In the genomic region with DNA sequence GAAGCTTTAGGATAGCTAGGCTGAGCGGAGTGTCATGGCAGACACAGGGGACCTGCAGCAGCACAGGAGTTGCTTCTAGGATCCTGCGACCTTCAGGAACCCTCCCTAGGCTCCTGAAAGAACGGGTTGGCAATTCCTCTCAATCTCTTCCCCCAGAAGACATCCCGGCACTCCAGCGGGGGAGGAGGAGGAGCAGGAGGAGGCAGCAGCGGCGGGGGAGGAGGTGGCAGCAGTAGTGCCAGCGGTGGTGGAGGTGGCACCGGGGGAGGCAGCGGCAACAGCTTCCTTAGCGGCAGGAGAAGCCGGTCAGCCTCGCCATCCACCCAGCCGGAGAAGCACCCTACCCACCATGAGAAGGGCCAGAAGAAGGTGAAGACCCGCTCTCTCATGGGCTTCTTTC, we compare ENCODE assay signal across 8 mouse cellular contexts. TPM values are rescaled to one million over a fixed set of nuclear protein-coding genes. Genes with fewer than 3 reads are reported as not detected.
DNase-seq lines count a peak whose midpoint lies in the region; ATAC-seq and TF ChIP-seq lines count a peak whose summit lies in the region.

No protein-coding gene starts in this region.

- DNase-seq in cerebellum, adult 2 months: no peak
- DNase-seq in cerebellum, postnatal 25 days: no peak
- peak; percentile 59 for DNase-seq in kidney, postnatal 0 days (ENCODE audit: low spot score)
- DNase-seq in kidney, adult 18-20 months: no peak
- peak; percentile 51 for DNase-seq in brain, adult 2 months (ENCODE audit: low read depth, low spot score)
- DNase-seq in kidney, postnatal 4 days: peak; percentile 69 to 78
- DNase-seq in spleen, postnatal 4 days (ENCODE audit: low spot score in 2 of 2): no peak

- H3K4me3 ChIP-seq in cerebellum, adult 2 months (replicated peaks; ENCODE audit: insufficient read depth, low read depth, low read length): no peak overlapping the region
- no peak overlapping the region for H3K4me3 ChIP-seq in kidney, postnatal 0 days (replicated peaks; ENCODE audit: low read depth, low read length)

- H3K9ac ChIP-seq in kidney, postnatal 0 days (ENCODE audit: low read depth, low read length): no peak overlapping the region

- H3K4me2 ChIP-seq in kidney, postnatal 0 days (ENCODE audit: low read length): peak overlapping the region; percentile 7; the same call in 1 of the 2 replicates

- H3K27me3 ChIP-seq in cerebellum, adult 2 months (ENCODE audit: control insufficient read depth, insufficient read depth, low read length): no peaks in the 10 kb centered on the region
- H3K27me3 ChIP-seq in kidney, postnatal 0 days (ENCODE audit: insufficient read depth, low read length): no peaks in the 10 kb centered on the region

- WGBS in cerebellum, adult 2 months: 25% methylated on average over 15 of the region's 15 CpGs
- 43% methylated on average over 13 of the region's 15 CpGs for WGBS in kidney, postnatal 0 days

- no peaks in the 10 kb centered on the region for H3K9me3 ChIP-seq in kidney, postnatal 0 days (replicated peaks; ENCODE audit: low read length)

- no peak for TF ChIP-seq CTCF in cerebellum, adult 2 months (IDR thresholded peaks at IDR 0.05; ENCODE audit: borderline replicate concordance, insufficient read depth, low read depth, low read length)
- TF ChIP-seq CTCF in kidney, postnatal 0 days (IDR thresholded peaks at IDR 0.05; ENCODE audit: low read depth): no peak

- no peak for TF ChIP-seq POLR2A in cerebellum, adult 2 months (IDR thresholded peaks at IDR 0.05; ENCODE audit: borderline replicate concordance, insufficient read depth, low read length)

- peaks cover 29% of the 10 kb centered on the region for H3K4me1 ChIP-seq in cerebellum, adult 2 months (ENCODE audit: control insufficient read depth, insufficient read depth, low read length)
- H3K4me1 ChIP-seq in kidney, postnatal 0 days (replicated peaks; ENCODE audit: insufficient read depth, low read length): peaks cover 8% of the 10 kb centered on the region; the same call in 1 of the 2 replicates

- ATAC-seq in kidney, postnatal 0 days (replicated peaks; ENCODE audit: low FRiP score, low read depth): no peak
- ATAC-seq in CD4-positive, CD25-positive, alpha-beta regulatory T cell, adult 4 months: no peak

- peak overlapping the region; percentile 4; the same call in 1 of the 2 replicates for H3K27ac ChIP-seq in cerebellum, adult 2 months (ENCODE audit: insufficient read depth, low read length)
- peak overlapping the region; percentile 64 for H3K27ac ChIP-seq in kidney, postnatal 0 days

- H3K36me3 ChIP-seq in kidney, postnatal 0 days (ENCODE audit: insufficient read depth, low read length): peaks cover 58% of the 10 kb centered on the region

RNA-seq across cellular contexts. Expression of a gene that starts 6.1 kb away (rescaled TPM):
- polyA plus RNA-seq in cerebellum, adult 2 months (2012; rRNA removed): 68.4 and 69.3 TPM in 2 replicates
- 2.3 TPM in 2 replicates for polyA plus RNA-seq in kidney, postnatal 0 days (2015; fragmentation: Nextera tagmentation; extraction: Ambion mirVana)
- 10 to 100 TPM in 1 of 2 experiments, 1 to 10 TPM in 1; 8.0 to 14.1 TPM for polyA plus RNA-seq in CD4-positive, CD25-positive, alpha-beta regulatory T cell, adult 4 months (2017; shearing (Covaris generic))

RNA-seq across cellular contexts. Expression of a gene that starts 16.4 kb away (rescaled TPM):
- 70.2 and 72.2 TPM in 2 replicates for polyA plus RNA-seq in cerebellum, adult 2 months (2012; rRNA removed)
- 69.2 and 70.9 TPM in 2 replicates for polyA plus RNA-seq in kidney, postnatal 0 days (2015; fragmentation: Nextera tagmentation; extraction: Ambion mirVana)
- polyA plus RNA-seq in CD4-positive, CD25-positive, alpha-beta regulatory T cell, adult 4 months (2017; shearing (Covaris generic)): 10 to 100 TPM; 63.5 to 80.3 TPM

RNA-seq across cellular contexts. Expression of a gene that starts 31.0 kb away (rescaled TPM):
- 54.3 and 59.5 TPM in 2 replicates for polyA plus RNA-seq in cerebellum, adult 2 months (2012; rRNA removed)
- polyA plus RNA-seq in kidney, postnatal 0 days (2015; fragmentation: Nextera tagmentation; extraction: Ambion mirVana): 10.4 and 11.4 TPM in 2 replicates
- polyA plus RNA-seq in CD4-positive, CD25-positive, alpha-beta regulatory T cell, adult 4 months (2017; shearing (Covaris generic)): 1 to 10 TPM; 2.9 to 4.6 TPM

RNA-seq across cellular contexts. Expression of a gene that starts 33.9 kb away (rescaled TPM):
- 291 and 295 TPM in 2 replicates for polyA plus RNA-seq in cerebellum, adult 2 months (2012; rRNA removed)
- polyA plus RNA-seq in kidney, postnatal 0 days (2015; fragmentation: Nextera tagmentation; extraction: Ambion mirVana): 504 and 541 TPM in 2 replicates
- 100 to 1,000 TPM; 453 to 558 TPM for polyA plus RNA-seq in CD4-positive, CD25-positive, alpha-beta regulatory T cell, adult 4 months (2017; shearing (Covaris generic))

RNA-seq across cellular contexts. Expression of a gene that starts 39.8 kb away (rescaled TPM):
- polyA plus RNA-seq in cerebellum, adult 2 months (2012; rRNA removed): 4.1 and 5.4 TPM in 2 replicates
- 2.9 and 4.1 TPM in 2 replicates for polyA plus RNA-seq in kidney, postnatal 0 days (2015; fragmentation: Nextera tagmentation; extraction: Ambion mirVana)
- under 1 TPM; 0.43 to 0.78 TPM for polyA plus RNA-seq in CD4-positive, CD25-positive, alpha-beta regulatory T cell, adult 4 months (2017; shearing (Covaris generic))

Comparison
In these comparisons a context has a peak if more than half of its experiments do, and no peak if none do; other contexts are left out.
1. DNase-seq: peak in kidney, postnatal 0 days (single experiment), brain, adult 2 months (single experiment) and kidney, postnatal 4 days (2 of 2); none in cerebellum, adult 2 months (0 of 2), cerebellum, postnatal 25 days (0 of 2), kidney, adult 18-20 months (single experiment) and spleen, postnatal 4 days (0 of 2).